21 mouse cellular contexts compared by ENCODE assay signal in genomic region chr17:63691690-63691968, GRCm38 (mm10).
DNase-seq lines count a peak whose midpoint lies in the region; ATAC-seq lines count a peak whose summit lies in the region.
"Had no signal": no experiment of that assay in that cellular context is flagged by ENCODE, and none has a peak within 500 bp of the region (broad histone marks: within the 10 kb centered on the region; RNA-seq: fewer than 3 reads in every experiment).

No protein-coding gene starts in this region.

- H3K4me1 ChIP-seq in heart, embryonic 11.5 days (ENCODE audit: control insufficient read depth, insufficient read depth, low read length): no peaks in the 10 kb centered on the region
- H3K4me1 ChIP-seq in embryonic facial prominence, embryonic 12.5 days: no peaks in the 10 kb centered on the region
- H3K4me1 ChIP-seq: hindbrain, embryonic 13.5 days; limb, embryonic 12.5 days; liver, embryonic 12.5 days; stomach, embryonic 15.5 days had no signal

- ATAC-seq in heart, embryonic 11.5 days (replicated peaks; ENCODE audit: insufficient number of reproducible peaks, low FRiP score, low TSS enrichment): no peak
- ATAC-seq in embryonic facial prominence, embryonic 12.5 days (ENCODE audit: insufficient number of reproducible peaks, insufficient read depth, low FRiP score, low TSS enrichment): 0 out of 2 replicates have a peak, but pooled peaks have one; percentile 47
- ATAC-seq: forebrain, embryonic 14.5 days; inflammation-experienced regulatory T-cells, adult 6 months; liver, embryonic 12.5 days had no signal

- H3K9me3 ChIP-seq in heart, embryonic 11.5 days (replicated peaks; ENCODE audit: control insufficient read depth, low read length): no peaks in the 10 kb centered on the region
- H3K9me3 ChIP-seq in embryonic facial prominence, embryonic 12.5 days: no peaks in the 10 kb centered on the region
- H3K9me3 ChIP-seq: G1E; hindbrain, embryonic 13.5 days; limb, embryonic 12.5 days; liver, embryonic 12.5 days; stomach, embryonic 15.5 days had no signal

- H3K4me2 ChIP-seq in heart, embryonic 11.5 days: no peak overlapping the region
- no peak overlapping the region for H3K4me2 ChIP-seq in embryonic facial prominence, embryonic 12.5 days (replicated peaks)
- H3K4me2 ChIP-seq: hindbrain, embryonic 13.5 days; limb, embryonic 12.5 days; liver, embryonic 12.5 days; stomach, embryonic 15.5 days had no signal

- no peaks in the 10 kb centered on the region for H3K36me3 ChIP-seq in heart, embryonic 11.5 days (ENCODE audit: control insufficient read depth, insufficient read depth, low read length)
- no peaks in the 10 kb centered on the region for H3K36me3 ChIP-seq in embryonic facial prominence, embryonic 12.5 days
- H3K36me3 ChIP-seq: G1E; hindbrain, embryonic 13.5 days; limb, embryonic 12.5 days; liver, embryonic 12.5 days; stomach, embryonic 15.5 days had no signal

- WGBS in heart, embryonic 11.5 days (ENCODE audit: insufficient replicate concordance): 69% methylated on average over 3 of the region's 3 CpGs
- 25% methylated on average over 3 of the region's 3 CpGs for WGBS in embryonic facial prominence, embryonic 12.5 days

- no peak overlapping the region for H3K27ac ChIP-seq in heart, embryonic 11.5 days (ENCODE audit: low read depth, low read length)
- H3K27ac ChIP-seq in embryonic facial prominence, embryonic 12.5 days: no peak overlapping the region
- H3K27ac ChIP-seq: heart, adult 2 months; hindbrain, embryonic 13.5 days; limb, embryonic 12.5 days; liver, embryonic 12.5 days; stomach, embryonic 15.5 days had no signal

- no peak overlapping the region for H3K9ac ChIP-seq in heart, embryonic 11.5 days (ENCODE audit: low read depth, low read length)
- H3K9ac ChIP-seq in embryonic facial prominence, embryonic 12.5 days: no peak overlapping the region
- H3K9ac ChIP-seq: hindbrain, embryonic 13.5 days; limb, embryonic 12.5 days; liver, embryonic 12.5 days; stomach, embryonic 15.5 days had no signal

- peak; percentile 30 to 38 for DNase-seq in cerebellum, postnatal 10 days
- no peak for DNase-seq in cerebellum, adult 8-10 months
- DNase-seq in heart, postnatal 10 days: peak; percentile 21 to 32
- DNase-seq in kidney, postnatal 4 days: peak; percentile 21 to 34
- no peak for DNase-seq in kidney, adult 9 months
- no peak for DNase-seq in right cerebral cortex, postnatal 4 days
- DNase-seq: adrenal gland, postnatal 14 days; cerebellum, adult 11-12 months; gastrocnemius, postnatal 10 days; heart, adult 2 months; right cerebral cortex, postnatal 25 days; thymus, adult 2 months had no signal

- H3K4me3 ChIP-seq in heart, embryonic 11.5 days (ENCODE audit: low read depth, low read length): no peak overlapping the region
- H3K4me3 ChIP-seq in embryonic facial prominence, embryonic 12.5 days: no peak overlapping the region
- H3K4me3 ChIP-seq: heart, adult 2 months; hindbrain, embryonic 13.5 days; limb, embryonic 12.5 days; liver, embryonic 12.5 days; stomach, embryonic 15.5 days had no signal

- intact Hi-C loops in heart, postnatal 10 days (cut with DNase I): no loop called here

- no peaks in the 10 kb centered on the region for H3K27me3 ChIP-seq in heart, embryonic 11.5 days (ENCODE audit: control insufficient read depth, insufficient read depth, low read length)
- no peaks in the 10 kb centered on the region for H3K27me3 ChIP-seq in embryonic facial prominence, embryonic 12.5 days
- H3K27me3 ChIP-seq: hindbrain, embryonic 13.5 days; limb, embryonic 12.5 days; liver, embryonic 12.5 days; stomach, embryonic 15.5 days had no signal

Comparison
In these comparisons a context has a peak if more than half of its experiments do, and no peak if none do; other contexts are left out.
1. DNase-seq: peak in cerebellum, postnatal 10 days (2 of 2), heart, postnatal 10 days (2 of 2) and kidney, postnatal 4 days (2 of 2); none in cerebellum, adult 8-10 months (single experiment), kidney, adult 9 months (single experiment) and right cerebral cortex, postnatal 4 days (single experiment).